Mouse (Mus musculus): ENCODE data around the gene Bmf. TPM values are rescaled to one million over a fixed set of nuclear protein-coding genes. Genes with fewer than 3 reads are reported as not detected.

Bmf gene
- polyA plus RNA-seq, 1 experiment from 2014 or later = 4.9 TPM

- H3K27ac ChIP-seq (ENCODE audit: low read depth, low read length) = no peak overlapping the region
- ATAC-seq (ENCODE audit: low FRiP score) (no peak), DNase-seq (ENCODE audit: low spot score) (no peak)
- no peak overlapping the region for H3K4me2 ChIP-seq (replicated peaks; ENCODE audit: low read depth, low read length)
- no peak overlapping the region for H3K4me3 ChIP-seq (ENCODE audit: low read depth, low read length)
- 73% methylated on average over 9 of the region's 9 CpGs for WGBS
- peaks cover 2% of the 10 kb centered on the region; the same call in 1 of the 2 replicates for H3K4me1 ChIP-seq (replicated peaks; ENCODE audit: control insufficient read depth, insufficient read depth, low read length)
- no peaks in the 10 kb centered on the region for H3K9me3 ChIP-seq (ENCODE audit: control insufficient read depth, low read length)
- no peak overlapping the region for H3K9ac ChIP-seq (ENCODE audit: low read depth, low read length)
- H3K36me3 ChIP-seq (ENCODE audit: control insufficient read depth, insufficient read depth, low read length) = no peaks in the 10 kb centered on the region
- no peaks in the 10 kb centered on the region for H3K27me3 ChIP-seq (ENCODE audit: control insufficient read depth, insufficient read depth, low read length)
Observed at GRCm38 (mm10) chr2:118495024-118495423, 54.5 kb downstream of the Bmf start.

- Histone ChIP-seq H3K4me3 (ENCODE audit: low read depth, low read length) (no peak overlapping the region), H3K36me3 (ENCODE audit: control insufficient read depth, insufficient read depth, low read length) (no peaks in the 10 kb centered on the region), H3K27ac (ENCODE audit: low read depth, low read length) (no peak overlapping the region), H3K4me1 (replicated peaks; ENCODE audit: control insufficient read depth, insufficient read depth, low read length) (no peaks in the 10 kb centered on the region), H3K4me2 (replicated peaks; ENCODE audit: low read depth, low read length) (no peak overlapping the region), H3K9ac (ENCODE audit: low read depth, low read length) (no peak overlapping the region), H3K27me3 (ENCODE audit: control insufficient read depth, insufficient read depth, low read length) (no peaks in the 10 kb centered on the region), H3K9me3 (ENCODE audit: control insufficient read depth, low read length) (no peaks in the 10 kb centered on the region)
- WGBS = 88% methylated on average over 4 of the region's 4 CpGs
- no peak for ATAC-seq (ENCODE audit: low FRiP score)
- DNase-seq (ENCODE audit: low spot score) = no peak
Observed at GRCm38 (mm10) chr2:118491741-118492395, 57.6 kb downstream of the Bmf start.

GRCm38 (mm10) chr2:118491281-118491731, 58.2 kb downstream of the Bmf start:
- 47% methylated on average over 5 of the region's 5 CpGs for WGBS
- ATAC-seq (ENCODE audit: low FRiP score) = no peak

GRCm38 (mm10) chr2:118490241-118491091, 59.0 kb downstream of the Bmf start:
- H3K9me3 ChIP-seq (ENCODE audit: control insufficient read depth, low read length) = no peaks in the 10 kb centered on the region
- H3K27ac ChIP-seq (ENCODE audit: low read depth, low read length) = no peak overlapping the region
- H3K36me3 ChIP-seq (ENCODE audit: control insufficient read depth, insufficient read depth, low read length) = no peaks in the 10 kb centered on the region
- no peaks in the 10 kb centered on the region for H3K27me3 ChIP-seq (ENCODE audit: control insufficient read depth, insufficient read depth, low read length)
- H3K4me3 ChIP-seq (ENCODE audit: low read depth, low read length) = no peak overlapping the region
- no peak overlapping the region for H3K9ac ChIP-seq (ENCODE audit: low read depth, low read length)
- ATAC-seq (ENCODE audit: low FRiP score) = no peak
- no peaks in the 10 kb centered on the region for H3K4me1 ChIP-seq (replicated peaks; ENCODE audit: control insufficient read depth, insufficient read depth, low read length)
- no peak overlapping the region for H3K4me2 ChIP-seq (replicated peaks; ENCODE audit: low read depth, low read length)
- no peak for DNase-seq (ENCODE audit: low spot score)
- 55% methylated on average over 12 of the region's 12 CpGs for WGBS

More at GRCm38 (mm10) chr2:118491281-118491731, 58.2 kb downstream of the Bmf start:
- H3K27me3 ChIP-seq (ENCODE audit: control insufficient read depth, insufficient read depth, low read length) = no peaks in the 10 kb centered on the region
- no peak overlapping the region for H3K4me2 ChIP-seq (replicated peaks; ENCODE audit: low read depth, low read length)
- no peak overlapping the region for H3K4me3 ChIP-seq (ENCODE audit: low read depth, low read length)
- H3K4me1 ChIP-seq (replicated peaks; ENCODE audit: control insufficient read depth, insufficient read depth, low read length) = no peaks in the 10 kb centered on the region
- no peaks in the 10 kb centered on the region for H3K36me3 ChIP-seq (ENCODE audit: control insufficient read depth, insufficient read depth, low read length)
- no peaks in the 10 kb centered on the region for H3K9me3 ChIP-seq (ENCODE audit: control insufficient read depth, low read length)
- H3K9ac ChIP-seq (ENCODE audit: low read depth, low read length) = no peak overlapping the region
- no peak overlapping the region for H3K27ac ChIP-seq (ENCODE audit: low read depth, low read length)
- no peak for DNase-seq (ENCODE audit: low spot score)

GRCm38 (mm10) chr2:118487806-118488205, 61.7 kb downstream of the Bmf start:
- WGBS = 66% methylated on average over 3 of the region's 3 CpGs
- H3K27ac ChIP-seq (ENCODE audit: low read depth, low read length) = no peak overlapping the region
- H3K4me1 ChIP-seq (replicated peaks; ENCODE audit: control insufficient read depth, insufficient read depth, low read length) = no peaks in the 10 kb centered on the region

GRCm38 (mm10) chr2:118486933-118487332, 62.6 kb downstream of the Bmf start:
- no peak overlapping the region for H3K4me3 ChIP-seq (ENCODE audit: low read depth, low read length)
- no peaks in the 10 kb centered on the region for H3K9me3 ChIP-seq (ENCODE audit: control insufficient read depth, low read length)
- no peak overlapping the region for H3K27ac ChIP-seq (ENCODE audit: low read depth, low read length)
- no peaks in the 10 kb centered on the region for H3K27me3 ChIP-seq (ENCODE audit: control insufficient read depth, insufficient read depth, low read length)
- no peak overlapping the region for H3K4me2 ChIP-seq (replicated peaks; ENCODE audit: low read depth, low read length)
- H3K9ac ChIP-seq (ENCODE audit: low read depth, low read length) = no peak overlapping the region
- no peaks in the 10 kb centered on the region for H3K4me1 ChIP-seq (replicated peaks; ENCODE audit: control insufficient read depth, insufficient read depth, low read length)
- peak; percentile 81 for DNase-seq (ENCODE audit: low spot score)
- WGBS = 19% methylated on average over 12 of the region's 12 CpGs
- peak; percentile 57; the same call in 1 of the 2 replicates for ATAC-seq (ENCODE audit: low FRiP score)
- H3K36me3 ChIP-seq (ENCODE audit: control insufficient read depth, insufficient read depth, low read length) = no peaks in the 10 kb centered on the region

More at GRCm38 (mm10) chr2:118487806-118488205, 61.7 kb downstream of the Bmf start:
- H3K9ac ChIP-seq (ENCODE audit: low read depth, low read length) = no peak overlapping the region
- H3K4me2 ChIP-seq (replicated peaks; ENCODE audit: low read depth, low read length) = no peak overlapping the region
- DNase-seq (ENCODE audit: low spot score) (no peak), ATAC-seq (ENCODE audit: low FRiP score) (no peak)
- H3K4me3 ChIP-seq (ENCODE audit: low read depth, low read length) = no peak overlapping the region
- no peaks in the 10 kb centered on the region for H3K27me3 ChIP-seq (ENCODE audit: control insufficient read depth, insufficient read depth, low read length)
- H3K9me3 ChIP-seq (ENCODE audit: control insufficient read depth, low read length) = no peaks in the 10 kb centered on the region
- no peaks in the 10 kb centered on the region for H3K36me3 ChIP-seq (ENCODE audit: control insufficient read depth, insufficient read depth, low read length)

GRCm38 (mm10) chr2:118485415-118485814, 64.1 kb downstream of the Bmf start:
- H3K4me1 ChIP-seq (replicated peaks; ENCODE audit: control insufficient read depth, insufficient read depth, low read length) = no peaks in the 10 kb centered on the region
- H3K4me2 ChIP-seq (replicated peaks; ENCODE audit: low read depth, low read length) = no peak overlapping the region
- WGBS = 79% methylated on average over 3 of the region's 3 CpGs
- no peak overlapping the region for H3K4me3 ChIP-seq (ENCODE audit: low read depth, low read length)
- H3K9me3 ChIP-seq (ENCODE audit: control insufficient read depth, low read length) = no peaks in the 10 kb centered on the region
- H3K27ac ChIP-seq (ENCODE audit: low read depth, low read length) = no peak overlapping the region
- H3K36me3 ChIP-seq (ENCODE audit: control insufficient read depth, insufficient read depth, low read length) = no peaks in the 10 kb centered on the region
- H3K27me3 ChIP-seq (ENCODE audit: control insufficient read depth, insufficient read depth, low read length) = no peaks in the 10 kb centered on the region
- no peak for ATAC-seq (ENCODE audit: low FRiP score)
- DNase-seq (ENCODE audit: low spot score) = no peak
- H3K9ac ChIP-seq (ENCODE audit: low read depth, low read length) = no peak overlapping the region

DNA sequence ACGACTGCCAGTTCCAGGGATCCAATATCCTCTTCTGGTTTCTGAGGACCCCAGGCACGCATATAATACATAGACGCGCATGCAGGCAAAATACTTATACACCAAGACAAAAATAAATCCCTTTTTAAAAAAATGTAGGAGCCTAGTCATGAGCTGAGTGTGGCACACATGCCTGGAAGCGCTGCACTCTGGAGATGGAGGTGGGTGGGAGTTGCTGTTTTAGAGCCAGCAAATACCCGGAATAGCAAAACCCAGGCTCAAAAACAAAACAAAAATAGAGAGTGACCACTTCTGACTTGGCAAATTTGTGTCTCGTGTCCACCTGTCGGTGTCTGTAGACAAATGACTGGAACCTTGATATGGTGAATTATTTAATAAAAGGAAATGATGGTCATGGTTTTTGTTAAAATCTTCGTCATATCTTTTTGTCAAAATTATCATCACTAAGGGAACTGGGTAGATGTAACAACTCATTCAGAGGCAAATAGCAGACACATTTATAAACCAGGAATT, 65.0 kb downstream of the Bmf start:
- no peaks in the 10 kb centered on the region for H3K9me3 ChIP-seq (ENCODE audit: control insufficient read depth, low read length)
- 85% methylated on average over 9 of the region's 9 CpGs for WGBS
- H3K4me3 ChIP-seq (ENCODE audit: low read depth, low read length) = no peak overlapping the region
- no peaks in the 10 kb centered on the region for H3K36me3 ChIP-seq (ENCODE audit: control insufficient read depth, insufficient read depth, low read length)
- H3K4me1 ChIP-seq (replicated peaks; ENCODE audit: control insufficient read depth, insufficient read depth, low read length) = no peaks in the 10 kb centered on the region
- no peak overlapping the region for H3K4me2 ChIP-seq (replicated peaks; ENCODE audit: low read depth, low read length)
- H3K27me3 ChIP-seq (ENCODE audit: control insufficient read depth, insufficient read depth, low read length) = no peaks in the 10 kb centered on the region
- no peak overlapping the region for H3K9ac ChIP-seq (ENCODE audit: low read depth, low read length)
- DNase-seq (ENCODE audit: low spot score) (no peak), ATAC-seq (ENCODE audit: low FRiP score) (no peak)
- no peak overlapping the region for H3K27ac ChIP-seq (ENCODE audit: low read depth, low read length)
